Mouse (Mus musculus) embryonic fibroblast, embryonic 13.5 days (primary cell): ENCODE results near the gene Gm14862.

Experiments used
- CTCF ChIP-seq: IDR thresholded peaks from 2 replicates; pipeline ENCODE4 v1.5.1; 2011; ENCODE audit warnings: mild to moderate bottlenecking, control low read depth, low read length, moderate library complexity, borderline replicate concordance; ENCODE audit not compliant: insufficient read depth
- POLR2A ChIP-seq: IDR thresholded peaks from 2 replicates; pipeline ENCODE4 v1.6.1; 2011; ENCODE audit warnings: low read depth, mild to moderate bottlenecking, control low read depth, low read length, moderate library complexity

DNA sequence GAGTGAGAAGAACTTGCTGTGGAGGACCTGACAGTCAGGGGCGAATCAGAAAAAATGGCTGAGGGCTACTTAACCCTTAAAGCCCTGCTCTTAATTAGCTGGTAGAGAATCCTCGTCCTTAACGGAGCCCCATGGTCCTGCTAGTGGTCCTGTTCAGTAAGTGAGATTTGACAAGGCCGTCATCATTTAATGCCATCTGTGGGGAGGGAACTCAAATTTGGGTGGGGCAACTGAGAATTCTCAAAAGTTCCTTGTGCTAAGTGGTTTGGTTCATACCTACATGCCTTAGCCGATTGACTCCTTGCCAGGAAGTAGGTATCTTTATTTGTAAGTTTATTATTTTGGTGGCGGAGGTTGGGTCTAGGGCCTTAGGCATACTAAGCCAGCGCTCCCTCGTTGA lies 17.6 kb upstream of the Gm14862 start:
- TF ChIP-seq POLR2A (no peak), CTCF (no peak)
